Mouse (Mus musculus): ENCODE data around the gene Rack1. TPM values are rescaled to one million over a fixed set of nuclear protein-coding genes. Genes with fewer than 3 reads are reported as not detected.

Gene Rack1
- total RNA-seq, 1 experiment, result 3,112 TPM

DNA sequence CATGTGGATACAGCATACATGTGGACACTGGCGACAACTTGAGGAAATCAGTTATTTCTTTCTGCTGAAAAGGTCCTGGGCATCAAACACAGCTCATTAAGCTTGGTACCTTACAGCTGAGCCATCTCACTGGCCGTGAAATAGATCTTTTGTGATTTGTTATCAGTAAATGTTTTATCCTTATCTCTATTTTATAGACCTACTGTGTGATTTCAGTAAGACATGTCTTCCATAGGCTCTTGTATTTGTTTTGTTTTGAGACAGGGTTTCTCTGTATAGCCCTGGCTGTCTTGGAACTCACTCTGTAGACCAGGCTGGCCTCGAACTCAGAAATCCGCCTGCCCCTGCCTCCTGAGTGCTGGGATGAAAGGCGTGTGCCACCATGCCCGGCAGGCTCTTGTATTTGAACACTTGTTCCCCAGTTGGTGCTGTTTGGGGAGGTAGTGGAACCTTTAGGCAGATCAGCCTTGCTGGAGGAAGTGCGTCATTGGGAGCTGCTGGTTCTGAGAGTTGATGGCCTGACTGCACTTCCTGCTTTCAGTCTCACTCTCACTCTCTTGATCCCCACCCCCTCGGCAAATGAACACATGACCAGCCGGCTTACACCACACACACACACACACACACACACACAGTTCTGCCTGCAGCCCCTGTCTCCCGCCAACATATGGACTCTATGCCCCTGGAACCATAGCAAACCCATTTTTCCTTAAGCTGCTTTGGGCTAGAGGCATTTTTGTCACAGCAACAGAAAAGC, 12.5 kb upstream of the Rack1 start:
- no peaks in the 10 kb centered on the region for H3K36me3 ChIP-seq (ENCODE audit: control insufficient read depth, insufficient read depth, low read length, poor library complexity, severe bottlenecking)
- in situ Hi-C loops (cut with MboI; ENCODE audit: low sequenced_read_pairs in 2 of 2, unreplicated experiment in 2 of 2), result loop anchor here (5.0 kb wide), 2 partner anchors 65 to 70 kb away; no protein-coding TSS in a partner anchor
- TF ChIP-seq HCFC1 (IDR thresholded peaks at IDR 0.05; ENCODE audit: borderline replicate concordance, insufficient read depth, low read length) (no peak), ZC3H11A (IDR thresholded peaks at IDR 0.05; ENCODE audit: borderline replicate concordance, low read depth, low read length) (no peak), MAFK (IDR thresholded peaks at IDR 0.05; ENCODE audit: insufficient read depth, low read depth, low read length) (no peak)
- peaks cover 3 to 8% of the 10 kb centered on the region in 2 experiments; a peak in 2 of 4 replicates for H3K4me1 ChIP-seq (ENCODE audit: control insufficient read depth in 2 of 2, insufficient read depth in 2 of 2, low read length in 2 of 2, poor library complexity in 1 of 2)
- no peak overlapping the region for H3K27ac ChIP-seq (ENCODE audit: insufficient read depth, low read depth, low read length, poor library complexity, severe bottlenecking)
- H3K9me3 ChIP-seq (ENCODE audit: control insufficient read depth, insufficient read depth, low read depth, low read length), result no peaks in the 10 kb centered on the region
- H3K4me3 ChIP-seq (ENCODE audit: insufficient read depth in 1 of 2, low read depth in 1 of 2, low read length in 2 of 2, poor library complexity in 1 of 2, severe bottlenecking in 1 of 2), result peak overlapping the region; percentile 27 to 62; a peak in 3 of 4 replicates
- 0 out of 2 replicates have a peak overlapping the region, but pooled peaks have one; percentile 13 for H3K9ac ChIP-seq (ENCODE audit: insufficient read depth, low read depth, low read length, poor library complexity, severe bottlenecking)
- DNase-seq (ENCODE audit: low read depth, low spot score), result no peak

DNA sequence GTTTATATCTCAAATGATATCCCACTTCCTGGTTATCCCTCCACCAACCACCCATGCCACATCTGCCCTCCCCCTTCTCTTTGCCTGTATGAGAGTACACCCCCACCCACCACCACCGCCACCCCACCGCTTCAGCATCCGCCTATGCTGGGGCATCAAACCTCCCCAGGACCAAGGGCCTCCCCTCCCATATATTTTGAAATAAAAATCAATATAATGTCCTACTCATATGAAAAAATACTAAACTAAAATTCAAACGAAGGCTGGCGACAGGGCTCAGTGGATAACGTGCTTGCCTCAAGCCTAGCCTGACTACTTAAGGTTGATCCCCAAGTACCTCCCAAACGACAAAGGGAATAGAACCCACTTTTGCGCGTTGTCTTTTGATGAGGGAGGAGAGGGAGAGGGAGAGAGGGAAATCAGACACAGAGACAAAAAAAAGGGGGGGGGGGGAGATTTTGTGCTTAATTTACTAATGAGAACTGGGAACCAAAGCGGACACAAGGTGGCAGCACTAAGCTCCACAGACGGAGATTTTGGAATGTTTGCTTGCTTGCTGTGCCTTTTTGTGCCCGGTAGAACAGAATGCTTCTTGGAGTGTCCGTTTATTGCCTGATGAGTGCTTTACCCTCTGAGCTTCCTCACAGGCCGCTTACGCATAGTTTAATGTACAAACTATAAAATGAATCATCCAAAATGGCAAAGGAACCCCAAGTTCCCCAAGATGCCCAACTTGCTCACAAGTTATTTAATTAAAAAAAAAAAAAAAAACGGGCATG, 11.6 kb upstream of the Rack1 start:
- H3K9ac ChIP-seq (ENCODE audit: insufficient read depth, low read depth, low read length, poor library complexity, severe bottlenecking), result peak overlapping the region; percentile 20; the same call in 1 of the 2 replicates
- in situ Hi-C loops (cut with MboI; ENCODE audit: low sequenced_read_pairs in 2 of 2, unreplicated experiment in 2 of 2), result loop anchor here (5.0 kb wide), 2 partner anchors 64 to 69 kb away; no protein-coding TSS in a partner anchor
- peaks cover 2% of the 10 kb centered on the region; the same call in 1 of the 2 replicates for H3K36me3 ChIP-seq (ENCODE audit: control insufficient read depth, insufficient read depth, low read length, poor library complexity, severe bottlenecking)
- H3K27ac ChIP-seq (ENCODE audit: insufficient read depth, low read depth, low read length, poor library complexity, severe bottlenecking), result no peak overlapping the region
- peak overlapping the region; percentile 33 to 62; a peak in 3 of 4 replicates for H3K4me3 ChIP-seq (ENCODE audit: insufficient read depth in 1 of 2, low read depth in 1 of 2, low read length in 2 of 2, poor library complexity in 1 of 2, severe bottlenecking in 1 of 2)
- H3K9me3 ChIP-seq (ENCODE audit: control insufficient read depth, insufficient read depth, low read depth, low read length), result no peaks in the 10 kb centered on the region
- TF ChIP-seq ZNF384 (IDR thresholded peaks at IDR 0.05; ENCODE audit: low read depth, low read length) (peak; percentile 56), HCFC1 (IDR thresholded peaks at IDR 0.05; ENCODE audit: borderline replicate concordance, insufficient read depth, low read length) (no peak), ZC3H11A (IDR thresholded peaks at IDR 0.05; ENCODE audit: borderline replicate concordance, low read depth, low read length) (no peak), MAFK (IDR thresholded peaks at IDR 0.05; ENCODE audit: insufficient read depth, low read depth, low read length) (no peak)
- peak; percentile 87 for DNase-seq (ENCODE audit: low read depth, low spot score)
- H3K4me1 ChIP-seq (ENCODE audit: control insufficient read depth in 2 of 2, insufficient read depth in 2 of 2, low read length in 2 of 2, poor library complexity in 1 of 2), result peaks cover 3 to 4% of the 10 kb centered on the region in 2 experiments; a peak in 2 of 4 replicates

GRCm38 (mm10) chr11:48789215-48789614, 10.9 kb upstream of the Rack1 start:
- no peak overlapping the region for H3K9ac ChIP-seq (ENCODE audit: insufficient read depth, low read depth, low read length, poor library complexity, severe bottlenecking)
- peaks cover 2% of the 10 kb centered on the region; the same call in 1 of the 2 replicates for H3K36me3 ChIP-seq (ENCODE audit: control insufficient read depth, insufficient read depth, low read length, poor library complexity, severe bottlenecking)
- H3K4me1 ChIP-seq (ENCODE audit: control insufficient read depth in 2 of 2, insufficient read depth in 2 of 2, low read length in 2 of 2, poor library complexity in 1 of 2), result peaks cover 3 to 4% of the 10 kb centered on the region in 2 experiments; a peak in 2 of 4 replicates
- TF ChIP-seq CHD2 (IDR thresholded peaks at IDR 0.05; ENCODE audit: low read depth, low read length), result no peak
- TF ChIP-seq ZC3H11A (IDR thresholded peaks at IDR 0.05; ENCODE audit: borderline replicate concordance, low read depth, low read length), result no peak
- TF ChIP-seq ZNF384 (IDR thresholded peaks at IDR 0.05; ENCODE audit: low read depth, low read length), result no peak
- no peak for TF ChIP-seq MAFK (IDR thresholded peaks at IDR 0.05; ENCODE audit: insufficient read depth, low read depth, low read length)
- TF ChIP-seq HCFC1 (IDR thresholded peaks at IDR 0.05; ENCODE audit: borderline replicate concordance, insufficient read depth, low read length), result no peak
- no peak for DNase-seq (ENCODE audit: low read depth, low spot score)
- in situ Hi-C loops (cut with MboI; ENCODE audit: low sequenced_read_pairs in 2 of 2, unreplicated experiment in 2 of 2), result loop anchor here (5.0 kb wide), 2 partner anchors 63 to 68 kb away; no protein-coding TSS in a partner anchor
- H3K4me3 ChIP-seq (ENCODE audit: insufficient read depth in 1 of 2, low read depth in 1 of 2, low read length in 2 of 2, poor library complexity in 1 of 2, severe bottlenecking in 1 of 2), result no peak overlapping the region
- H3K27ac ChIP-seq (ENCODE audit: insufficient read depth, low read depth, low read length, poor library complexity, severe bottlenecking), result no peak overlapping the region
- no peaks in the 10 kb centered on the region for H3K9me3 ChIP-seq (ENCODE audit: control insufficient read depth, insufficient read depth, low read depth, low read length)

GRCm38 (mm10) chr11:48789973-48790823, 9.9 kb upstream of the Rack1 start:
- peaks cover 2% of the 10 kb centered on the region; the same call in 1 of the 2 replicates for H3K36me3 ChIP-seq (ENCODE audit: control insufficient read depth, insufficient read depth, low read length, poor library complexity, severe bottlenecking)
- in situ Hi-C loops (cut with MboI; ENCODE audit: low sequenced_read_pairs in 2 of 2, unreplicated experiment in 2 of 2), result loop anchor here (5.0 kb wide), 2 partner anchors 62 to 67 kb away; no protein-coding TSS in a partner anchor
- no peaks in the 10 kb centered on the region for H3K9me3 ChIP-seq (ENCODE audit: control insufficient read depth, insufficient read depth, low read depth, low read length)
- no peak overlapping the region for H3K27ac ChIP-seq (ENCODE audit: insufficient read depth, low read depth, low read length, poor library complexity, severe bottlenecking)
- peak overlapping the region; percentile 33; the same call in 1 of the 2 replicates for H3K9ac ChIP-seq (ENCODE audit: insufficient read depth, low read depth, low read length, poor library complexity, severe bottlenecking)
- 0 out of 2 replicates have a peak, but pooled peaks have one; percentile 2 for TF ChIP-seq ZC3H11A (IDR thresholded peaks at IDR 0.05; ENCODE audit: borderline replicate concordance, low read depth, low read length)
- TF ChIP-seq MAFK (IDR thresholded peaks at IDR 0.05; ENCODE audit: insufficient read depth, low read depth, low read length), result no peak
- peak; percentile 86 for DNase-seq (ENCODE audit: low read depth, low spot score)
- peaks cover 3 to 4% of the 10 kb centered on the region in 2 experiments; a peak in 2 of 4 replicates for H3K4me1 ChIP-seq (ENCODE audit: control insufficient read depth in 2 of 2, insufficient read depth in 2 of 2, low read length in 2 of 2, poor library complexity in 1 of 2)
- H3K4me3 ChIP-seq (ENCODE audit: insufficient read depth in 1 of 2, low read depth in 1 of 2, low read length in 2 of 2, poor library complexity in 1 of 2, severe bottlenecking in 1 of 2), result peak overlapping the region in 1 of 2 experiments; percentile 47; a peak in 2 of 4 replicates

All from ES-E14 (cell line).